Mouse (Mus musculus): ENCODE results near the gene Itpripl2. TPM values are rescaled to one million over a fixed set of nuclear protein-coding genes. Genes with fewer than 3 reads are reported as not detected.

Itpripl2 gene
- 24.2 and 25.4 TPM in 2 replicates for total RNA-seq (2017)

- peak; percentile 55 for ATAC-seq (ENCODE audit: extremely low read depth, insufficient number of reproducible peaks, low FRiP score, poor library complexity, severe bottlenecking)
Measured at GRCm38 (mm10) chr7:118491431-118492147, at the start of gene Itpripl2. Gene Itpripl2, minus strand, starts transcription at chr7:118491975.

GRCm38 (mm10) chr7:118535076-118535475 is 43.3 kb upstream of the Itpripl2 start:
- ATAC-seq (ENCODE audit: extremely low read depth, insufficient number of reproducible peaks, low FRiP score, poor library complexity, severe bottlenecking): no peak

GRCm38 (mm10) chr7:118534326-118534725 is 42.6 kb upstream of the Itpripl2 start:
- ATAC-seq (ENCODE audit: extremely low read depth, insufficient number of reproducible peaks, low FRiP score, poor library complexity, severe bottlenecking): no peak

GRCm38 (mm10) chr7:118533178-118533578 is 41.4 kb upstream of the Itpripl2 start, which contains the start of gene Coq7:
Gene Coq7, minus strand, starts transcription at chr7:118533356.
- ATAC-seq (ENCODE audit: extremely low read depth, insufficient number of reproducible peaks, low FRiP score, poor library complexity, severe bottlenecking): peak; percentile 96

GRCm38 (mm10) chr7:118532519-118533177 is 40.9 kb upstream of the Itpripl2 start:
- peak; percentile 92 for ATAC-seq (ENCODE audit: extremely low read depth, insufficient number of reproducible peaks, low FRiP score, poor library complexity, severe bottlenecking)

- no peak for ATAC-seq (ENCODE audit: extremely low read depth, insufficient number of reproducible peaks, low FRiP score, poor library complexity, severe bottlenecking)
Measured at GRCm38 (mm10) chr7:118526967-118527366, 35.2 kb upstream of the Itpripl2 start.

GRCm38 (mm10) chr7:118522077-118522476 is 30.3 kb upstream of the Itpripl2 start:
- ATAC-seq (ENCODE audit: extremely low read depth, insufficient number of reproducible peaks, low FRiP score, poor library complexity, severe bottlenecking): no peak

GRCm38 (mm10) chr7:118519661-118520060 is 27.9 kb upstream of the Itpripl2 start:
- no peak for ATAC-seq (ENCODE audit: extremely low read depth, insufficient number of reproducible peaks, low FRiP score, poor library complexity, severe bottlenecking)

- ATAC-seq (ENCODE audit: extremely low read depth, insufficient number of reproducible peaks, low FRiP score, poor library complexity, severe bottlenecking): peak; percentile 84
Measured at GRCm38 (mm10) chr7:118518687-118519086, 26.9 kb upstream of the Itpripl2 start.

GRCm38 (mm10) chr7:118517819-118518218 is 26.0 kb upstream of the Itpripl2 start:
- peak; percentile 62 for ATAC-seq (ENCODE audit: extremely low read depth, insufficient number of reproducible peaks, low FRiP score, poor library complexity, severe bottlenecking)

- no peak for ATAC-seq (ENCODE audit: extremely low read depth, insufficient number of reproducible peaks, low FRiP score, poor library complexity, severe bottlenecking)
Measured at GRCm38 (mm10) chr7:118508556-118508955, 16.8 kb upstream of the Itpripl2 start.

GRCm38 (mm10) chr7:118503844-118504243 is 12.1 kb upstream of the Itpripl2 start:
- no peak for ATAC-seq (ENCODE audit: extremely low read depth, insufficient number of reproducible peaks, low FRiP score, poor library complexity, severe bottlenecking)

- ATAC-seq (ENCODE audit: extremely low read depth, insufficient number of reproducible peaks, low FRiP score, poor library complexity, severe bottlenecking): no peak
Measured at GRCm38 (mm10) chr7:118502333-118502732, 10.6 kb upstream of the Itpripl2 start.

GRCm38 (mm10) chr7:118499784-118500435 is 8.1 kb upstream of the Itpripl2 start:
- no peak for ATAC-seq (ENCODE audit: extremely low read depth, insufficient number of reproducible peaks, low FRiP score, poor library complexity, severe bottlenecking)

- ATAC-seq (ENCODE audit: extremely low read depth, insufficient number of reproducible peaks, low FRiP score, poor library complexity, severe bottlenecking): no peak; the same call in 1 of the 2 replicates
Measured at GRCm38 (mm10) chr7:118498984-118499783, 7.4 kb upstream of the Itpripl2 start.

- no peak for ATAC-seq (ENCODE audit: extremely low read depth, insufficient number of reproducible peaks, low FRiP score, poor library complexity, severe bottlenecking)
Measured at GRCm38 (mm10) chr7:118494892-118495579, 3.3 kb upstream of the Itpripl2 start.

GRCm38 (mm10) chr7:118493892-118494291 is 2.1 kb upstream of the Itpripl2 start:
- no peak for ATAC-seq (ENCODE audit: extremely low read depth, insufficient number of reproducible peaks, low FRiP score, poor library complexity, severe bottlenecking)

GRCm38 (mm10) chr7:118490666-118491430 is 927 bp downstream of the Itpripl2 start:
- ATAC-seq (ENCODE audit: extremely low read depth, insufficient number of reproducible peaks, low FRiP score, poor library complexity, severe bottlenecking): peak; percentile 9; the same call in 1 of the 2 replicates

All from neutrophil, adult 5-6 weeks (primary cell).